In genomic region chr11:118416046-118416445, GRCm38 (mm10) we compare ENCODE assay signal across 18 mouse cellular contexts. TPM values are rescaled to one million over a fixed set of nuclear protein-coding genes. Genes with fewer than 3 reads are reported as not detected.
DNase-seq lines count a peak whose midpoint lies in the region; ATAC-seq lines count a peak whose summit lies in the region.
"Had no signal": no experiment of that assay in that cellular context is flagged by ENCODE, and none has a peak within 500 bp of the region (broad histone marks: within the 10 kb centered on the region; RNA-seq: fewer than 3 reads in every experiment).

No protein-coding gene starts in this region.

- ATAC-seq in forebrain, embryonic 13.5 days: no peak
- no peak for ATAC-seq in neural tube, embryonic 14.5 days (ENCODE audit: low read depth)
- no peak for ATAC-seq in megakaryocyte, adult 5-6 weeks (ENCODE audit: poor library complexity, severe bottlenecking)

- no peaks in the 10 kb centered on the region for H3K27me3 ChIP-seq in forebrain, embryonic 13.5 days
- H3K27me3 ChIP-seq in forebrain, embryonic 10.5 days (ENCODE audit: poor library complexity, severe bottlenecking): no peaks in the 10 kb centered on the region
- no peaks in the 10 kb centered on the region for H3K27me3 ChIP-seq in neural tube, embryonic 14.5 days (ENCODE audit: control insufficient read depth, insufficient read depth, low read length)
- H3K27me3 ChIP-seq: embryonic facial prominence, embryonic 12.5 days; kidney, embryonic 15.5 days; liver, embryonic 13.5 days; midbrain, embryonic 12.5 days had no signal

- no peak for DNase-seq in forebrain, embryonic 10.5 days (ENCODE audit: extremely low spot score, low spot score)
- peak; percentile 34 for DNase-seq in left cerebral cortex, postnatal 4 days
- no peak for DNase-seq in left cerebral cortex, postnatal 14 days (ENCODE audit: low spot score in 2 of 2)
- peak; percentile 81 for DNase-seq in Muller cell, postnatal 12 days (ENCODE audit: inconsistent ontology term)
- DNase-seq: adrenal gland, postnatal 25 days; heart, adult 2 months; liver, embryonic 13.5 days; lung, postnatal 4 days; right cerebral cortex, postnatal 14 days; thymus, adult 18-20 months had no signal

- peaks cover 27% of the 10 kb centered on the region for H3K36me3 ChIP-seq in forebrain, embryonic 13.5 days (ENCODE audit: poor library complexity, severe bottlenecking)
- peaks cover 48% of the 10 kb centered on the region for H3K36me3 ChIP-seq in forebrain, embryonic 10.5 days (replicated peaks)
- H3K36me3 ChIP-seq in neural tube, embryonic 14.5 days (ENCODE audit: control insufficient read depth, insufficient read depth, low read length): peaks cover 5% of the 10 kb centered on the region; the same call in 1 of the 2 replicates

- peaks cover 50% of the 10 kb centered on the region for H3K4me1 ChIP-seq in forebrain, embryonic 13.5 days
- peaks cover 32% of the 10 kb centered on the region for H3K4me1 ChIP-seq in forebrain, embryonic 10.5 days
- peaks cover 14% of the 10 kb centered on the region for H3K4me1 ChIP-seq in neural tube, embryonic 14.5 days (ENCODE audit: control insufficient read depth, insufficient read depth, low read length)

- 0 out of 2 replicates have a peak overlapping the region, but pooled peaks have one; percentile 18 for H3K9ac ChIP-seq in forebrain, embryonic 13.5 days
- 0 out of 2 replicates have a peak overlapping the region, but pooled peaks have one; percentile 7 for H3K9ac ChIP-seq in neural tube, embryonic 14.5 days (replicated peaks; ENCODE audit: low read depth, low read length)
- H3K9ac ChIP-seq: embryonic facial prominence, embryonic 12.5 days; hindbrain, embryonic 14.5 days; kidney, embryonic 15.5 days; liver, embryonic 13.5 days; midbrain, embryonic 12.5 days had no signal

- intact Hi-C loops in left cerebral cortex, postnatal 4 days (cut with DNase I): no loop called here
- intact Hi-C loops in left cerebral cortex, postnatal 14 days (cut with DNase I): no loop called here

- 84% methylated on average over 7 of the region's 7 CpGs for WGBS in forebrain, embryonic 13.5 days
- WGBS in forebrain, embryonic 10.5 days: 92% methylated on average over 7 of the region's 7 CpGs
- 77% methylated on average over 7 of the region's 7 CpGs for WGBS in neural tube, embryonic 14.5 days

- H3K4me2 ChIP-seq in forebrain, embryonic 13.5 days: no peak overlapping the region
- no peak overlapping the region for H3K4me2 ChIP-seq in neural tube, embryonic 14.5 days (ENCODE audit: low read depth, low read length)
- H3K4me2 ChIP-seq: embryonic facial prominence, embryonic 12.5 days; hindbrain, embryonic 14.5 days; kidney, embryonic 15.5 days; liver, embryonic 13.5 days; midbrain, embryonic 12.5 days had no signal

- H3K9me3 ChIP-seq in forebrain, embryonic 13.5 days (replicated peaks): no peaks in the 10 kb centered on the region
- no peaks in the 10 kb centered on the region for H3K9me3 ChIP-seq in forebrain, embryonic 10.5 days
- H3K9me3 ChIP-seq in neural tube, embryonic 14.5 days (ENCODE audit: control insufficient read depth, low read length): no peaks in the 10 kb centered on the region
- H3K9me3 ChIP-seq: embryonic facial prominence, embryonic 12.5 days; kidney, embryonic 15.5 days; liver, embryonic 13.5 days; midbrain, embryonic 12.5 days had no signal

- H3K27ac ChIP-seq in forebrain, embryonic 13.5 days: no peak overlapping the region
- no peak overlapping the region for H3K27ac ChIP-seq in forebrain, embryonic 10.5 days
- H3K27ac ChIP-seq in neural tube, embryonic 14.5 days (ENCODE audit: low read depth, low read length): no peak overlapping the region
- H3K27ac ChIP-seq: embryonic facial prominence, embryonic 12.5 days; heart, adult 2 months; hindbrain, embryonic 14.5 days; kidney, embryonic 15.5 days; liver, embryonic 13.5 days; midbrain, embryonic 12.5 days had no signal

- no peak overlapping the region for H3K4me3 ChIP-seq in forebrain, embryonic 13.5 days
- H3K4me3 ChIP-seq in forebrain, embryonic 10.5 days: no peak overlapping the region
- no peak overlapping the region for H3K4me3 ChIP-seq in neural tube, embryonic 14.5 days (ENCODE audit: low read depth, low read length)
- H3K4me3 ChIP-seq: embryonic facial prominence, embryonic 12.5 days; heart, adult 2 months; kidney, embryonic 15.5 days; liver, embryonic 13.5 days; midbrain, embryonic 12.5 days; myocyte had no signal

RNA-seq across cellular contexts. Expression of gene Cant1, which starts 2.8 kb away (rescaled TPM):
- polyA plus RNA-seq in forebrain, embryonic 13.5 days (2015; fragmentation: Nextera tagmentation; extraction: Ambion mirVana): 20.2 and 20.3 TPM in 2 replicates
- 19.0 and 19.2 TPM in 2 replicates for polyA plus RNA-seq in forebrain, embryonic 10.5 days (2016; fragmentation: Nextera tagmentation; extraction: Ambion mirVana)
- 10 to 100 TPM; 39.7 to 42.3 TPM for total RNA-seq in left cerebral cortex, postnatal 4 days (2021)
- total RNA-seq in left cerebral cortex, postnatal 14 days (2021): 10 to 100 TPM; 38.2 to 40.0 TPM
- 21.2 and 27.0 TPM in 2 replicates for polyA plus RNA-seq in neural tube, embryonic 14.5 days (2014; fragmentation: Nextera tagmentation; extraction: Ambion mirVana)
- total RNA-seq in megakaryocyte, adult 5-6 weeks (2015): 18.9 and 19.2 TPM in 2 replicates
- total RNA-seq in megakaryocyte, adult 5-6 weeks (2017): 16.9 and 19.0 TPM in 2 replicates

RNA-seq across cellular contexts. Expression of gene C1qtnf1, which starts 12.0 kb away (rescaled TPM):
- polyA plus RNA-seq in forebrain, embryonic 13.5 days (2015; fragmentation: Nextera tagmentation; extraction: Ambion mirVana): 1.6 and 2.0 TPM in 2 replicates
- 1.5 and 2.3 TPM in 2 replicates for polyA plus RNA-seq in forebrain, embryonic 10.5 days (2016; fragmentation: Nextera tagmentation; extraction: Ambion mirVana)
- total RNA-seq in left cerebral cortex, postnatal 4 days (2021): 1 to 10 TPM; 7.2 to 7.4 TPM
- total RNA-seq in left cerebral cortex, postnatal 14 days (2021): 1 to 10 TPM; 6.8 to 9.8 TPM
- polyA plus RNA-seq in neural tube, embryonic 14.5 days (2014; fragmentation: Nextera tagmentation; extraction: Ambion mirVana): 3.3 and 6.2 TPM in 2 replicates
- total RNA-seq in megakaryocyte, adult 5-6 weeks (2015): not detected in 2 replicates
- not detected in 2 replicates for total RNA-seq in megakaryocyte, adult 5-6 weeks (2017)

RNA-seq across cellular contexts. Expression of gene Lgals3bp, which starts 14.2 kb away (rescaled TPM):
- 1.1 and 1.3 TPM in 2 replicates for polyA plus RNA-seq in forebrain, embryonic 13.5 days (2015; fragmentation: Nextera tagmentation; extraction: Ambion mirVana)
- 0.47 and 1.0 TPM in 2 replicates for polyA plus RNA-seq in forebrain, embryonic 10.5 days (2016; fragmentation: Nextera tagmentation; extraction: Ambion mirVana)
- 1 to 10 TPM; 5.0 to 6.2 TPM for total RNA-seq in left cerebral cortex, postnatal 4 days (2021)
- 10 to 100 TPM; 12.3 to 14.1 TPM for total RNA-seq in left cerebral cortex, postnatal 14 days (2021)
- 1.9 and 4.0 TPM in 2 replicates for polyA plus RNA-seq in neural tube, embryonic 14.5 days (2014; fragmentation: Nextera tagmentation; extraction: Ambion mirVana)
- total RNA-seq in megakaryocyte, adult 5-6 weeks (2015): 63.8 and 78.5 TPM in 2 replicates
- 42.1 and 48.1 TPM in 2 replicates for total RNA-seq in megakaryocyte, adult 5-6 weeks (2017)

Comparison
In these comparisons a context has a peak if more than half of its experiments do, and no peak if none do; other contexts are left out.
1. DNase-seq: peak in left cerebral cortex, postnatal 4 days (single experiment) and Muller cell, postnatal 12 days (single experiment); none in forebrain, embryonic 10.5 days (single experiment) and left cerebral cortex, postnatal 14 days (0 of 2).
2. RNA of gene C1qtnf1, which starts 12.0 kb away (total RNA-seq): 6.8 to 9.8 TPM in left cerebral cortex, postnatal 14 days and 7.2 to 7.4 TPM in left cerebral cortex, postnatal 4 days; not detected in megakaryocyte, adult 5-6 weeks; every median in the first group is over 4 times any median in the second.